Mouse (Mus musculus): Measurements from ENCODE around the gene Tmem86b. TPM values are rescaled to one million over a fixed set of nuclear protein-coding genes. Genes with fewer than 3 reads are reported as not detected.
"Not testable (repeated sequence)": the region's sequence is repeated elsewhere in the genome, so short reads cannot be mapped to it uniquely, and the experiment has no call there.

The Tmem86b gene
- polyA plus RNA-seq, 1 experiment = 83.0 TPM

- TF ChIP-seq POLR2A (IDR thresholded peaks at IDR 0.05; ENCODE audit: low read depth, low read length) = no peak
- no peak for TF ChIP-seq CTCF (conservative IDR thresholded peaks at IDR 0.05; ENCODE audit: insufficient read depth, insufficient read length, low read depth, low read length)
- Histone ChIP-seq H3K4me3 (ENCODE audit: insufficient read depth, low read depth, low read length) (no peak overlapping the region), H3K4me1 (ENCODE audit: control insufficient read depth, insufficient read depth, low read length) (no peaks in the 10 kb centered on the region), H3K27ac (ENCODE audit: insufficient read depth, low read depth, low read length) (no peak overlapping the region), H3K27me3 (replicated peaks; ENCODE audit: control insufficient read depth, insufficient read depth, low read length) (no peaks in the 10 kb centered on the region), H3K36me3 (ENCODE audit: control insufficient read depth, insufficient read depth, low read length) (no peaks in the 10 kb centered on the region)
- DNase-seq = no peak
- WGBS = 79% methylated on average over 6 of the region's 6 CpGs
Observed at GRCm38 (mm10) chr7:4602969-4603368, 28.3 kb downstream of the Tmem86b start.

GRCm38 (mm10) chr7:4597046-4597445 is 34.2 kb downstream of the Tmem86b start:
- H3K36me3 ChIP-seq (ENCODE audit: control insufficient read depth, insufficient read depth, low read length); H3K27me3 ChIP-seq (replicated peaks; ENCODE audit: control insufficient read depth, insufficient read depth, low read length); H3K27ac ChIP-seq (ENCODE audit: insufficient read depth, low read depth, low read length); DNase-seq; H3K4me3 ChIP-seq (ENCODE audit: insufficient read depth, low read depth, low read length); H3K4me1 ChIP-seq (ENCODE audit: control insufficient read depth, insufficient read depth, low read length): not testable (repeated sequence)
- 62% methylated on average over 4 of the region's 4 CpGs for WGBS

- H3K27me3 ChIP-seq (replicated peaks; ENCODE audit: control insufficient read depth, insufficient read depth, low read length); DNase-seq; H3K36me3 ChIP-seq (ENCODE audit: control insufficient read depth, insufficient read depth, low read length); H3K4me1 ChIP-seq (ENCODE audit: control insufficient read depth, insufficient read depth, low read length); H3K27ac ChIP-seq (ENCODE audit: insufficient read depth, low read depth, low read length); H3K4me3 ChIP-seq (ENCODE audit: insufficient read depth, low read depth, low read length): not testable (repeated sequence)
- 91% methylated on average over 3 of the region's 3 CpGs for WGBS
Observed at GRCm38 (mm10) chr7:4581481-4581880, 49.7 kb downstream of the Tmem86b start.

Other genes with a start within 250 kb of the Tmem86b start
- gene Gp6, start 233.7 kb downstream of the Tmem86b start, polyA plus RNA-seq (2012; rRNA removed) = 0.02 TPM in 1 of 2 replicates, not detected in the other
- gene Rdh13, start 185.8 kb downstream of the Tmem86b start, polyA plus RNA-seq (2012; rRNA removed) = 21.0 and 23.8 TPM in 2 replicates
- gene Eps8l1, start 170.7 kb downstream of the Tmem86b start, polyA plus RNA-seq (2012; rRNA removed) = 10.6 and 12.7 TPM in 2 replicates
- 31.0 and 33.0 TPM in 2 replicates for gene Ppp1r12c, start 129.7 kb downstream of the Tmem86b start, polyA plus RNA-seq (2012; rRNA removed)
- 0.39 and 3.9 TPM in 2 replicates for gene Tnnt1, start 115.0 kb downstream of the Tmem86b start, polyA plus RNA-seq (2012; rRNA removed)
- 2.1 and 2.6 TPM in 2 replicates for gene Tnni3, start 107.2 kb downstream of the Tmem86b start, polyA plus RNA-seq (2012; rRNA removed)
- gene Dnaaf3, start 99.0 kb downstream of the Tmem86b start, polyA plus RNA-seq (2012; rRNA removed) = 1.3 and 1.4 TPM in 2 replicates
- 0.55 and 1.0 TPM in 2 replicates for gene Syt5, start 83.9 kb downstream of the Tmem86b start, polyA plus RNA-seq (2012; rRNA removed)
- gene Ptprh, start 27.4 kb downstream of the Tmem86b start, polyA plus RNA-seq (2012; rRNA removed) = 0.22 and 0.24 TPM in 2 replicates
- gene Ppp6r1, start 27.6 kb upstream of the Tmem86b start, polyA plus RNA-seq (2012; rRNA removed) = 103 and 109 TPM in 2 replicates
- gene Hspbp1, start 53.6 kb upstream of the Tmem86b start, polyA plus RNA-seq (2012; rRNA removed) = 36.6 and 39.4 TPM in 2 replicates
- gene Brsk1, start 59.2 kb upstream of the Tmem86b start, polyA plus RNA-seq (2012; rRNA removed) = 1.7 and 2.3 TPM in 2 replicates
- gene Tmem150b, start 93.8 kb upstream of the Tmem86b start, polyA plus RNA-seq (2012; rRNA removed) = 0.57 and 0.59 TPM in 2 replicates
- 83.2 and 101 TPM in 2 replicates for gene Kmt5c, start 108.7 kb upstream of the Tmem86b start, polyA plus RNA-seq (2012; rRNA removed)
- gene Cox6b2, start 121.7 kb upstream of the Tmem86b start, polyA plus RNA-seq (2012; rRNA removed) = 62.7 and 84.5 TPM in 2 replicates
- 0.08 and 0.09 TPM in 2 replicates for gene Fam71e2, start 139.9 kb upstream of the Tmem86b start, polyA plus RNA-seq (2012; rRNA removed)
- gene Il11, start 151.4 kb upstream of the Tmem86b start, polyA plus RNA-seq (2012; rRNA removed) = 0.13 and 0.24 TPM in 2 replicates
- 0.31 TPM in 1 of 2 replicates, not detected in the other for gene Tmem190, start 151.5 kb upstream of the Tmem86b start, polyA plus RNA-seq (2012; rRNA removed)
- gene Tmem238, start 158.2 kb upstream of the Tmem86b start, polyA plus RNA-seq (2012; rRNA removed) = 57.8 and 87.8 TPM in 2 replicates
- 340 and 597 TPM in 2 replicates for gene Rpl28, start 161.5 kb upstream of the Tmem86b start, polyA plus RNA-seq (2012; rRNA removed)
- 240 and 301 TPM in 2 replicates for gene Ube2s, start 181.2 kb upstream of the Tmem86b start, polyA plus RNA-seq (2012; rRNA removed)
- 14.1 and 17.3 TPM in 2 replicates for gene Shisa7, start 213.3 kb upstream of the Tmem86b start, polyA plus RNA-seq (2012; rRNA removed)
- 41.1 and 47.9 TPM in 2 replicates for gene Isoc2b, start 238.8 kb upstream of the Tmem86b start, polyA plus RNA-seq (2012; rRNA removed)
- gene Isoc2a, start 245.7 kb upstream of the Tmem86b start, polyA plus RNA-seq (2012; rRNA removed) = 174 and 182 TPM in 2 replicates

All from kidney, adult 2 months (tissue).